Mouse (Mus musculus): ENCODE results near the gene Galr3.
"Not testable (repeated sequence)": the region's sequence is repeated elsewhere in the genome, so short reads cannot be mapped to it uniquely, and the experiment has no call there.

The Galr3 gene

DNA sequence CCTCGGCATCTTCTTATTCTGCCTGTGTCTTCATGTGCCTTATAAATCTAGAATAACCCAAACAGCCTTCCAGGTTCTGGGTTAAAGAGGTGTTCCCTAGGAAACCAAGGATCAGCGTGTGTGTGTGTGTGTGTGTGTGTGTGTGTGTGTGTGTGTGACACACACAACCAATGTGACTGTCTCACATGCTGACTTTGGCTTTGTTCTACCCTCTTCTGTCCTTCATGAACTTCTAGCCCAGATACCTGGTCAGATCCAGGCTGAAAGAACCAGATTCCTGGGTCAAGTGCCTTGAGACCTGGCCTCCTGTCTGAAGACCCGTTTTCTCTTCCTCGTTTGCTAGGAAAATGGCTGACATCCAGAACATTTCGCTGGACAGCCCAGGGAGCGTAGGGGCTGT lies at the start of gene Galr3:
Galr3 (plus strand) TSS at position 301 of the 400 bp plus-strand sequence.
- no peak for DNase-seq (ENCODE audit: low spot score)

- DNase-seq (ENCODE audit: low spot score): no peak
These were observed 49.5 kb upstream of the Galr3 start for GRCm38 (mm10) chr15:78992235-78992634.

DNA sequence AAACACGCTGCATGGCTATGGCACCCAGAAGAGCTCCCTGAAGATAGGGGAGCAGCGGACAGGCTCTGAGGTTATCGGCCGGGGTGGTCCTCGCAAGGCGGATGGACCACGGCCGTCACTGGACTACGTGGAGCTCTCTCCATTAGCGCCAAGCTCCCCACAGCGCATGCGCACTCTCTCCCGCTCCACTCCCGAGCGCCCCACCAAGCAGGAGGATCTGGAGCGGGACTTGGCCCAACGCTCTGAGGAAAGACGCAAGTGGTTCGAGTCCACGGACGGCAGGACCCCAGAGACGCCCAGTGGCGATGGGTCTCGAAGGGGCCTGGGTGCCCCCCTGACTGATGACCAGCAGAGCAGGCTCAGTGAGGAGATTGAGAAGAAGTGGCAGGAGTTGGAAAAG lies 48.8 kb upstream of the Galr3 start:
- no peak for DNase-seq (ENCODE audit: low spot score)

DNA sequence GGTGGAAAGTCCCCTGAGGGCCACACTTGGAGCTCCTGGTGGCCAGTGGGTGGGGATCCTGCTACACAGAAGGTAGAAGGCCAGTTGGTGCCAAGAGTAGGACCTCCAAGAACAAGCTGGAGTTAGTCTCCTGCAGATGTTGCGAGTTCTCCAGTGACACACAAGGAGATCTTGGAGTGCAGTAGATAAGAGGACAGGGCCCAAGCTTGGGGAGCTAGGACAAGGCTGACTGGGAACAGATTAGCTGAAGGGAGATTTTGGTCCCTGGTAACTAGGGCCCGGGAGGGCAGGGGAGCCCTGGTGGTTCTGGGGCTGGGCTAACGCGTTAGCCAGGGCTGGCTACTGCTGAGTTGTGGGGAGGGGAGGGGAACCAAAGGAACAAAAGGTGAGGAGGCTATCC lies 45.8 kb upstream of the Galr3 start:
- no peak for DNase-seq (ENCODE audit: low spot score)

DNA sequence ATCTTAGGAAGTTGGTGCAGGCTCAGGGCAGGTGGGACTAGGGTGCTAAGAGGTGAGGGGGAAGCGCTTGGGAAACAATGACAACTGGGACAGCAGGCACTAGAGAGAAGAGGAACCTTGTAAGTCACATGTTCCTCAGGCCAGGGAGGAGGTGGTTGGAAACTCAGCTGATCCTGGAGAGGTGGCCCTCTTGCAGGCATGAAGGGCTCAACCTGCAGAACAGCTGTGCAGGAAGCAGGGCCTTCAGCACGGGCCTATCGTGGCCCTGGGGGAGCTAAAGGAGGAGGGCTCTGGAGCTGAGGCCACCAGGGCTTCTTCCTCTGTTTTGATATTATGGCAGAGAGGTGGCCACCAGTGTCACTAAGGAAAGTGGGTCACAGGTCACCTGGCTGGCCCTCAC lies 45.0 kb upstream of the Galr3 start:
- DNase-seq (ENCODE audit: low spot score): no peak

DNA sequence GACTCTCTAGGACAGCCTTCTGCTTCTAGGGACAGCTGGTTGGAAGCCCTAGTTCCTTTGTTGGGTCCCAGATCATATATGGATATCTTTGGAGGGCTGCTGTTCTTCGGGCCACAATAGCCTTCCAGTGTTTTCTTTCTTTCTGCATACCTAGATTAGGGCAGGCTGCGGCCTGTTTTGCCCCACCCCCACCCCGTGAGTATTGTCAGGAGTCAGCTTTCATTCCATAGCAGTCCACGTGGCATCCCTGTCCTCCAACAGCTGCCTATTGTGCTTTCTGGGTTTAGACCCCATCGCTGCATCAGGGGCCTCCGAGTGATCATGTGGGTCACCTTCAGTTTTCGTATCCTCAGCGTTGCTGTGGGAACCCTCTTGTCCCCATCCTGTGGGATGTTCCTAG lies 43.3 kb upstream of the Galr3 start:
- DNase-seq (ENCODE audit: low spot score): no peak

GRCm38 (mm10) chr15:78999586-78999985 lies 42.1 kb upstream of the Galr3 start:
- DNase-seq (ENCODE audit: low spot score): no peak

DNA sequence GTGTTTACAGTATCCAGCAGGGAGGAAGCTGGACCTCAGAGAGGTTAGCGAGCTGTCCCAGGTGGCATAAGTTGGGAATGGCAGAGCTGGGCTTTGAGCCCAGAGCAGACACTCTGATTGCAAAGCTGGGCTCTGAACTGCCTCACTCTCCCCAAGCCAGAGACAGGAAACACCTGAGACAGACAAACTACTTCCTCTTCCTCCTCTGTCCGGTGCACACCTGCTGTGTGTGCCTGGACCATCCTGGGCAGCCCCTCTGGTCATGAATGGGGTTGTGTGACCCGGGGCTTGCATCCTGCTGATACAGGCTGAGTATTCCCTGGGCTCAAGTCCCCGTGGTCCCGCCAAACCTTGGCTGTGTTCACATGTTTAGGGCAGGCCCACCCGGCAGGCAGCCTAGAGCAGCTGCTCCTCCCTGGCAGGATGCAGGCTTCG lies 41.3 kb upstream of the Galr3 start:
- DNase-seq (ENCODE audit: low spot score): no peak

DNA sequence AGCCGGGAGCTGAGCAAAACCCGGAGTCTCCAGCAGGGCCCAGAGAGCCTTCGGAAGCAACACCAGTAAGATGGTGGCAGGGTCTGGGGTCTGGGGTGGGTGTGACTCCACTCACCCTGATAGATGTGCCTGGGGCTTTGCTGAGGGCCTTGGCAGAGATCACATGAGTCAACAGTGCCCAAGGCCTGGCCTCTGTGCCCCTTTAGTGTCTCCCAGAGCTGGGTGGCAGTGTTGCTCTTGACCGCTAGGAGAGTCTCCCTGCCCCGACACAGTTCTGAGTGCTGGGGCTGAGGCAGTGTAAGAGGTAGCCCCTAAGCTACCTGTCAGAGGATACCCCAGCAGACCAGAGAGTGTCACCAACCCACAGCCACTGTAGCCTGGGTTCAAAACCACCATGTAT lies 40.1 kb upstream of the Galr3 start:
- no peak for DNase-seq (ENCODE audit: low spot score)

DNA sequence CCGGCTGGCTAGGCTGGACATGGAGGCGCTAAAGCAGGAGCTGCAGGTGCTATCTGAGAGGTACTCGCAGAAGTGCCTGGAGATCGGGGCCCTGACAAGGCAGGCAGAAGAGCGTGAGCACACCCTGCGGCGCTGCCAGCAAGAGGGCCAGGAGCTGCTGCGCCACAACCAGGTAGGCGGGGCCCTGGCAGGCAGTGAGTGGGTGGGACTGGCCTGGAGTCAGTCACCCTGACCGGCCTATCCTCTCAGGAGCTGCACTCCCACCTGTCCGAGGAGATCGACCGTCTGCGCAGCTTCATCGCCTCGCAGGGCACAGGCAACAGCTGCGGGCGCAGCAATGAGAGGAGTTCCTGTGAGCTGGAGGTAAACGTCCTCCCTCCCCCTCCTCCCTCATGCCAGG lies 39.6 kb upstream of the Galr3 start:
- peak; percentile 50 for DNase-seq (ENCODE audit: low spot score)

GRCm38 (mm10) chr15:79003079-79003478 lies 38.6 kb upstream of the Galr3 start:
- DNase-seq (ENCODE audit: low spot score): no peak

DNA sequence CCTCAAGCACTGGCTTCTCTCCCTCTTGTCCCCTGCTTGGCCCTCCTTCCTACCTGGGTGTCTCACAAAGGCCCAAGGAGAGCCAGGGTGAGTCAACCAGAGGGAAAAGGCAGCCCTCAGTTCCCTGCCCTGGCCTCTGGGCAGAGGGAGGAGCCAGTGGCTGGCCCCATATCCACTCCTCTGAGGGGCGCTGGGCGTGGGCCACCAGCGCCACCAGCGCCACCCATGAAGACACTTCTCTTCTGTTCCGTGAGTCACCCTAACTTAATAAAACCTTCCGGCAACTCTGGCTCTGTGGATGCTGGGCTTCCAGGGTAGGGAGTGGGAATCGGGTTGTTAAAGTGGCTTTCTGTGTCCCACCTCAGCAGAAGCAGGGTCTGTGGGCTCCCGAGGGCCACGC lies 36.1 kb upstream of the Galr3 start:
- no peak for DNase-seq (ENCODE audit: low spot score)

- DNase-seq (ENCODE audit: low spot score): no peak
These were observed 35.0 kb upstream of the Galr3 start for GRCm38 (mm10) chr15:79006638-79007037.

- DNase-seq (ENCODE audit: low spot score): no peak
These were observed 34.6 kb upstream of the Galr3 start for GRCm38 (mm10) chr15:79007059-79007458.

DNA sequence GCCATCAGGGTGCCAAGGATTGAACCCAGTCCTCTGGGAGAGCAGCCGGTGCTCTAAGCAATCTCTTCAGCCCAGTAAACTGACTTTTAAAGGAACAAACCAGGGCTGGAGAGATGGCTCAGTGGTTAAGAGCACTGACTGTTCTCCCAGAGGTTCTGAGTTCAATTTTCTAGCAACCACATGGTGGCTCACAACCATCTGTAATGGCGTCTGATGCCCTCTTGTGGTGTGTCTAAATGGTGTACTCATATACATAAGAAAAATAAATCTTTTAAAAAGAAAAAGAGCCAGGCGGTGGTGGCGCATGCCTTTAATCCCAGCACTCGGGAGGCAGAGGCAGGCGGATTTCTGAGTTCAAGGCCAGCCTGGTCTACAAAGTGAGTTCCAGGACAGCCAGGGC lies 33.8 kb upstream of the Galr3 start:
- DNase-seq (ENCODE audit: low spot score): not testable (repeated sequence)

- no peak for DNase-seq (ENCODE audit: low spot score)
These were observed 32.0 kb upstream of the Galr3 start for GRCm38 (mm10) chr15:79009734-79010133.

GRCm38 (mm10) chr15:79011550-79011949 lies 30.1 kb upstream of the Galr3 start:
- DNase-seq (ENCODE audit: low spot score): no peak

GRCm38 (mm10) chr15:79013382-79013781 lies 28.3 kb upstream of the Galr3 start:
- no peak for DNase-seq (ENCODE audit: low spot score)

DNA sequence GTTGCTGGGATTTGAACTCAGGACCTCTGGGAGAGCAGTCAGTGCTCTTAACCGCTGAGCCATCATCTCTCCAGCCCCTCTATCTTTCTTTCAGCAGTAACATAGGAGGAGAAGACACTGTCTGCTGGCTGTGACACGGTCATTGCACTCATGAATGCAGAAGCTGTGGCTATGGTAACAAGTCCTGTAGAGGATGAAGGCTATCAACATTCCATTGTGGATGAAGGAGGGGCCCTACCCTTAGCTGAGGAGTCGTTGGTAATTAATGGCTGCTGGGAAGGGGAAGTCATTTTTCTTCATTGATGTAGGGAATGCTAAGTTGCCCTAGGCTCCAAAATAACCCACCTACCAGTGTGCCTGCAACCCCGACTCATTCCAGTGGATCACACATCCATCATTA lies 23.5 kb upstream of the Galr3 start:
- no peak for DNase-seq (ENCODE audit: low spot score)

DNA sequence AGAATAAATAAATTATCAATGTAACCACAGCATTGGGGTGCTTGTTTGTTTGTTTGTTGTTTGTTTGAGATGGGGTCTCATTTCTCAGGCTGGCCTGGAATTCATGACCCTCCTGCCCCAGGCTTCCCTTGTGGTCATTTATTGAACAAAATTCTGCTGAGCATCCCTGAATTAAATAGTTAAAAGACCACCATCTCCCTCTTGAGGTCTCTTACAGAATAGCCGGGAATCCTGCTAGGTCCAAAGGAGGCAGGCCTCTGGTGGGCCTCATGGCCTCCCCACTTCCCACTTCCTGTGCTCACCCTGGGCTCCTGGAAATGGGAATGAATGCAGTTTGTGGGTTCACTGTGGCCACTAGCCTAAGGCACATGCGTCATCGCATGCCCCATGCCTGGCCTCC lies 22.8 kb upstream of the Galr3 start:
- no peak for DNase-seq (ENCODE audit: low spot score)

DNA sequence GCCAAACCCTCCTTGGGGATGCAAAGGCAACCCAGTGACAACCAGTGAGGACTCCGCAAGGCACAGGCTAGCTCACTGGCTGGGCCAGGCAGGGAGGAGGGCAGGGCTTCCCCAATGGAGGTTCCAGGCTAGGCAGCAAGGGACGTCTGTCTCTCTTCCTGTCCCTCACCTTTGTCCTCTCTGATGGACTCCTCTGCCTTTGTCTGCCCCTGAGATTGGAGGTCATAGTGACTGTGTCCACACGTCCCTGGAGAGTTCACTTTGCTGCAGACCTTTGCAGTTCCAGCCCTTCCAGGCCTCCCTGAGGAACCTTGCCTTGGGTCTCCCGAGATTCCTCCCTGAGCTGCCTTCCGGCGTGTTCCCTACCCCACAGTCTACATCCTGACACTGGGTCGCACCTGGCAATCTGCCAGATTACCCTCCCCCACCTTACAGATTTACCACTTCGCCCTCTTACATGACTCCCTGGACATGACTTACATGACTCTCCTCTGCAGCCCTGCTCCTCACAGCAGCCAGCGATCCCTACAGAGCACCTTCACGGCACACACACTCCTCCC lies 18.9 kb upstream of the Galr3 start:
- no peak for DNase-seq (ENCODE audit: low spot score)

DNA sequence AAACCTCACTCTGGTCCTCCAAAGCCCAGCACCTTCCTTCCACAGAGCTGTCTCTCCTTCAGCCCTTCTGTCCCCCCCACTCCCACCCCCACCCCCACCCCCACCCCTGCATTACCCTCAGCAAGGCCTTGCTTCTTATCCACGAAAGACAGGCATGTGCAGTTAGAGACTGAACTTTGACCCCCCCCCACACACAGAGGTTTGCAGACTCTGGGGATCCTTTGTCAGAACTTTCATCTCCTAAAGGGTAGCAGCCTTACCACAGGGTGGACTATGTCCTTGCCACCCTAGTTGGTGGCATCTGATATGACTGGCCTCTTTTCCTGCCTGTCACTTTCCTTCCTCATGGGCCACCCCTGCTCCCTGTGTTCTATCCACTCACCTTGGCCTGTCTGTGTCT lies 18.3 kb upstream of the Galr3 start:
- no peak for DNase-seq (ENCODE audit: low spot score)

- no peak for DNase-seq (ENCODE audit: low spot score)
These were observed 15.9 kb upstream of the Galr3 start for GRCm38 (mm10) chr15:79025687-79026308.

All from lung, postnatal 25 days (tissue).